Mouse (Mus musculus) lung, postnatal 25 days (tissue): Measurements from ENCODE around the gene Slc4a3.
A peak's percentile ranks its signal among the peaks of the same experiment; 100 is the strongest.

Source experiments
- DNase-seq: peaks from one replicate; pipeline ENCODE4 v3.0.0; 2022; ENCODE audit warnings: low spot score

Slc4a3 gene

GRCm38 (mm10) chr1:75545965-75546956 is at the start of gene Slc4a3:
Gene Slc4a3, plus strand, starts transcription at chr1:75546266.
- DNase-seq: peak; percentile 45

GRCm38 (mm10) chr1:75498897-75499296 is 47.2 kb upstream of the Slc4a3 start:
- no peak for DNase-seq

- DNase-seq: no peak
Measured at GRCm38 (mm10) chr1:75499441-75499840, 46.6 kb upstream of the Slc4a3 start.

GRCm38 (mm10) chr1:75501905-75502304 is 44.2 kb upstream of the Slc4a3 start:
- DNase-seq: no peak

GRCm38 (mm10) chr1:75502945-75503650 is 43.0 kb upstream of the Slc4a3 start:
- no peak for DNase-seq

- DNase-seq: no peak
Measured at GRCm38 (mm10) chr1:75503651-75503980, 42.5 kb upstream of the Slc4a3 start.

GRCm38 (mm10) chr1:75504256-75505045 is 41.6 kb upstream of the Slc4a3 start:
- DNase-seq: no peak

GRCm38 (mm10) chr1:75505159-75505955 is 40.7 kb upstream of the Slc4a3 start:
- DNase-seq: peak; percentile 53

- peak; percentile 41 for DNase-seq
Measured at GRCm38 (mm10) chr1:75505956-75506831, 39.9 kb upstream of the Slc4a3 start, which contains the start of gene Obsl1. Gene Obsl1, minus strand, starts transcription at chr1:75506452.

- DNase-seq: no peak
Measured at GRCm38 (mm10) chr1:75507006-75507405, 39.1 kb upstream of the Slc4a3 start, which contains the start of gene Inha. Gene Inha, plus strand, starts transcription at chr1:75507077.

GRCm38 (mm10) chr1:75509586-75509985 is 36.5 kb upstream of the Slc4a3 start:
- no peak for DNase-seq

- DNase-seq: no peak
Measured at GRCm38 (mm10) chr1:75510154-75510553, 35.9 kb upstream of the Slc4a3 start.

GRCm38 (mm10) chr1:75511437-75512210 is 34.4 kb upstream of the Slc4a3 start:
- no peak for DNase-seq

- DNase-seq: no peak
Measured at GRCm38 (mm10) chr1:75512550-75512949, 33.5 kb upstream of the Slc4a3 start.

GRCm38 (mm10) chr1:75516703-75517380 is 29.2 kb upstream of the Slc4a3 start:
- no peak for DNase-seq

GRCm38 (mm10) chr1:75517984-75518383 is 28.1 kb upstream of the Slc4a3 start:
- no peak for DNase-seq

GRCm38 (mm10) chr1:75518427-75518826 is 27.6 kb upstream of the Slc4a3 start:
- DNase-seq: no peak

- DNase-seq: no peak
Measured at GRCm38 (mm10) chr1:75519576-75519975, 26.5 kb upstream of the Slc4a3 start.
